Mouse (Mus musculus): ENCODE data around the gene Kctd10.

DNA sequence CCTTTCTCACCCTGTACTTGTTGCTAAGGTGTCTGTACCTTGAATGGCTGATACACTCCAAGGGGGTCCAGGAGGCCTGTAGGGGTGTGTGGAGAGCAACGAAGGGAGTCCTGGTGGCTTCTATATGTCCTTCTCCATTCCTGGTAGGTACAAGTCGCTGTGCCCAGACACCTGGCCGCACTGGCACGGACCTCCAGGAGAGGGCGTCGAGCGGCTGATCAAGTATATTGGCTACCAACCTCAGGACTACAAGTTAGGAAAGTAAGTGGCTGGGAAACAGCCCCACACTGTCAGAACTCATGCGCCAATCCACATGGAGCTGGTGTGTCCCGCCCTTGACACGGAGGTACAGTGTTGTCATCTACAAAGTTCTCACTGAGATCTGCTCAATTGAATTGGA lies 28.8 kb downstream of the Kctd10 start:
- TF ChIP-seq CTCF (IDR thresholded peaks at IDR 0.05; ENCODE audit: borderline replicate concordance, extremely low read depth, insufficient read depth, insufficient read length) (0 out of 2 replicates have a peak, but pooled peaks have one; percentile 13), POLR2A (IDR thresholded peaks at IDR 0.05; ENCODE audit: borderline replicate concordance, extremely low read depth, insufficient read depth, insufficient read length, poor library complexity, severe bottlenecking) (no peak)

All from brain, embryonic 14.5 days (tissue).